Mouse (Mus musculus): ENCODE data around the gene Matk.

- TF ChIP-seq POLR2A (IDR thresholded peaks at IDR 0.05; ENCODE audit: insufficient read depth, low read depth, low read length) = no peak
- no peak for TF ChIP-seq CTCF (IDR thresholded peaks at IDR 0.05)
- no peak for TF ChIP-seq EP300 (IDR thresholded peaks at IDR 0.05; ENCODE audit: insufficient read depth, low read depth, low read length)
Measured at GRCm38 (mm10) chr10:81279496-81279895, 26.8 kb downstream of the Matk start.
